9 mouse cellular contexts compared by ENCODE assay signal in genomic region chr14:122902136-122902535, GRCm38 (mm10). TPM values are rescaled to one million over a fixed set of nuclear protein-coding genes. Genes with fewer than 3 reads are reported as not detected.
DNase-seq lines count a peak whose midpoint lies in the region; ATAC-seq lines count a peak whose summit lies in the region.
"Had no signal": no experiment of that assay in that cellular context is flagged by ENCODE, and none has a peak within 500 bp of the region (broad histone marks: within the 10 kb centered on the region; RNA-seq: fewer than 3 reads in every experiment).

No protein-coding gene starts in this region.

- peak; percentile 86; the same call in 1 of the 2 replicates for ATAC-seq in kidney, embryonic 14.5 days (ENCODE audit: low FRiP score, low TSS enrichment)
- no peak for ATAC-seq in erythroid progenitor cell, adult 5-6 weeks (replicated peaks; ENCODE audit: low FRiP score, poor library complexity, severe bottlenecking)

- no peaks in the 10 kb centered on the region for H3K9me3 ChIP-seq in kidney, embryonic 14.5 days (ENCODE audit: control insufficient read depth, low read length)
- H3K9me3 ChIP-seq: liver, embryonic 15.5 days had no signal

- H3K4me2 ChIP-seq in kidney, embryonic 14.5 days (replicated peaks; ENCODE audit: low read depth, low read length) = no peak overlapping the region
- H3K4me2 ChIP-seq: liver, embryonic 15.5 days had no signal

- peak; percentile 19 for DNase-seq in gastrocnemius, adult 18-20 months (ENCODE audit: low spot score)
- DNase-seq in gastrocnemius, postnatal 36 days = no peak
- DNase-seq in 3T3-L1 (ENCODE audit: low read depth, low spot score) = peak; percentile 29
- DNase-seq in cerebellum, adult 8-10 months = peak; percentile 68
- peak; percentile 49 to 52 for DNase-seq in spleen, postnatal 36 days (ENCODE audit: low spot score in 2 of 2)
- no peak for DNase-seq in layer of hippocampus, adult 8-10 months (ENCODE audit: low spot score in 2 of 2)

- intact Hi-C loops in gastrocnemius, postnatal 36 days (cut with DNase I) = no loop called here

- H3K9ac ChIP-seq in kidney, embryonic 14.5 days (ENCODE audit: low read depth, low read length) = no peak overlapping the region
- H3K9ac ChIP-seq: liver, embryonic 15.5 days had no signal

- H3K4me1 ChIP-seq in kidney, embryonic 14.5 days (ENCODE audit: control insufficient read depth, insufficient read depth, low read length) = no peaks in the 10 kb centered on the region; the same call in 1 of the 2 replicates

- WGBS in kidney, embryonic 14.5 days = 39% methylated on average over 2 of the region's 2 CpGs

- H3K27ac ChIP-seq in kidney, embryonic 14.5 days (ENCODE audit: low read depth, low read length) = no peak overlapping the region
- H3K27ac ChIP-seq: liver, embryonic 15.5 days had no signal

- no peaks in the 10 kb centered on the region for H3K27me3 ChIP-seq in kidney, embryonic 14.5 days (ENCODE audit: control insufficient read depth, insufficient read depth, low read length)
- H3K27me3 ChIP-seq: liver, embryonic 15.5 days had no signal

- no peaks in the 10 kb centered on the region for H3K36me3 ChIP-seq in kidney, embryonic 14.5 days (ENCODE audit: control insufficient read depth, insufficient read depth, low read length)
- H3K36me3 ChIP-seq: liver, embryonic 15.5 days had no signal

- no peak overlapping the region for H3K4me3 ChIP-seq in kidney, embryonic 14.5 days (ENCODE audit: low read length)
- H3K4me3 ChIP-seq: liver, embryonic 15.5 days had no signal

RNA-seq across cellular contexts. Expression of gene Ggact, which starts 11.4 kb away (rescaled TPM):
- 10 to 100 TPM; 16.1 to 18.6 TPM for total RNA-seq in gastrocnemius, adult 18-20 months (2021)
- 10 to 100 TPM; 12.8 to 14.7 TPM for total RNA-seq in gastrocnemius, postnatal 36 days (2021)
- polyA plus RNA-seq in kidney, embryonic 14.5 days (2014; fragmentation: Nextera tagmentation; extraction: Ambion mirVana) = 14.2 and 16.4 TPM in 2 replicates
- 6.3 TPM in 1 of 2 replicates, not detected in the other for total RNA-seq in erythroid progenitor cell, adult 5-6 weeks (2015; ENCODE audit: low replicate concordance)
- total RNA-seq in erythroid progenitor cell, adult 5-6 weeks (2017; ENCODE audit: low replicate concordance) = 5.5 TPM in 1 of 2 replicates, not detected in the other
- total RNA-seq in layer of hippocampus, adult 8-10 months (2022) = 10 to 100 TPM; 44.2 to 47.8 (median 45.5) TPM

Comparison
In these comparisons a context has a peak if more than half of its experiments do, and no peak if none do; other contexts are left out.
1. DNase-seq: peak in gastrocnemius, adult 18-20 months (single experiment), 3T3-L1 (single experiment), cerebellum, adult 8-10 months (single experiment) and spleen, postnatal 36 days (2 of 2); none in gastrocnemius, postnatal 36 days (0 of 2) and layer of hippocampus, adult 8-10 months (0 of 2).